Mouse (Mus musculus): ENCODE data around the gene Borcs7.
"Not testable (repeated sequence)": the region's sequence is repeated elsewhere in the genome, so short reads cannot be mapped to it uniquely, and the experiment has no call there.

Gene Borcs7

GRCm38 (mm10) chr19:46710614-46711013 lies 20.9 kb downstream of the Borcs7 start:
- DNase-seq (ENCODE audit: low spot score in 2 of 2), result no peak

GRCm38 (mm10) chr19:46714234-46714633 lies 24.5 kb downstream of the Borcs7 start:
- no peak for DNase-seq (ENCODE audit: low spot score in 2 of 2)

- no peak for DNase-seq (ENCODE audit: low spot score in 2 of 2)
Measured at GRCm38 (mm10) chr19:46715016-46715415, 25.3 kb downstream of the Borcs7 start.

GRCm38 (mm10) chr19:46718150-46718549 lies 28.4 kb downstream of the Borcs7 start:
- DNase-seq (ENCODE audit: low spot score in 2 of 2), result no peak

- no peak for DNase-seq (ENCODE audit: low spot score in 2 of 2)
Measured at GRCm38 (mm10) chr19:46724411-46724810, 34.7 kb downstream of the Borcs7 start.

GRCm38 (mm10) chr19:46726142-46726541 lies 36.4 kb downstream of the Borcs7 start:
- DNase-seq (ENCODE audit: low spot score in 2 of 2), result no peak

- no peak for DNase-seq (ENCODE audit: low spot score in 2 of 2)
Measured at GRCm38 (mm10) chr19:46727140-46727736, 37.5 kb downstream of the Borcs7 start.

- no peak for DNase-seq (ENCODE audit: low spot score in 2 of 2)
Measured at GRCm38 (mm10) chr19:46727945-46728540, 38.3 kb downstream of the Borcs7 start.

- DNase-seq (ENCODE audit: low spot score in 2 of 2), result no peak
Measured at GRCm38 (mm10) chr19:46728909-46729308, 39.2 kb downstream of the Borcs7 start.

GRCm38 (mm10) chr19:46731351-46731750 lies 41.6 kb downstream of the Borcs7 start:
- no peak for DNase-seq (ENCODE audit: low spot score in 2 of 2)

- DNase-seq (ENCODE audit: low spot score in 2 of 2), result not testable (repeated sequence)
Measured at GRCm38 (mm10) chr19:46732673-46733072, 43.0 kb downstream of the Borcs7 start.

- DNase-seq (ENCODE audit: low spot score in 2 of 2), result no peak
Measured at GRCm38 (mm10) chr19:46733626-46734025, 43.9 kb downstream of the Borcs7 start.

GRCm38 (mm10) chr19:46735241-46735640 lies 45.5 kb downstream of the Borcs7 start:
- no peak for DNase-seq (ENCODE audit: low spot score in 2 of 2)

- DNase-seq (ENCODE audit: low spot score in 2 of 2), result no peak
Measured at GRCm38 (mm10) chr19:46737106-46737505, 47.4 kb downstream of the Borcs7 start.

GRCm38 (mm10) chr19:46740341-46741008 lies 50.8 kb downstream of the Borcs7 start:
- peak in 1 of 2 experiments; percentile 61 for DNase-seq (ENCODE audit: low spot score in 2 of 2)

- DNase-seq (ENCODE audit: low spot score in 2 of 2), result no peak
Measured at GRCm38 (mm10) chr19:46741574-46741973, 51.9 kb downstream of the Borcs7 start.

GRCm38 (mm10) chr19:46744681-46745080 lies 55.0 kb downstream of the Borcs7 start:
- DNase-seq (ENCODE audit: low spot score in 2 of 2), result no peak

- no peak for DNase-seq (ENCODE audit: low spot score in 2 of 2)
Measured at GRCm38 (mm10) chr19:46747799-46748198, 58.1 kb downstream of the Borcs7 start.

- DNase-seq (ENCODE audit: low spot score in 2 of 2), result no peak
Measured at GRCm38 (mm10) chr19:46752235-46752634, 62.5 kb downstream of the Borcs7 start.

All from heart, adult 9 months (tissue).